Mouse (Mus musculus) gastrocnemius, postnatal 4 days (tissue): ENCODE measurements around the gene Phf14. TPM values are rescaled to one million over a fixed set of nuclear protein-coding genes. Genes with fewer than 3 reads are reported as not detected.
A peak's percentile ranks its signal among the peaks of the same experiment; 100 is the strongest.
"Not testable (repeated sequence)": the region's sequence is repeated elsewhere in the genome, so short reads cannot be mapped to it uniquely, and the experiment has no call there.

Experiments
- DNase-seq, 2 experiments: peaks; one replicate each; pipeline ENCODE4 v3.0.0; 2021 to 2022; ENCODE audit warnings: low spot score in 2 of 2, mixed read lengths in 2 of 2
- total RNA-seq, 2 experiments: library from RNA; stranded (reverse); gene quantifications; 2 replicates each; pipeline ENCODE4 v1.2.3; 2021

Phf14 gene
- total RNA-seq, 2 experiments from 2014 or later = 44.6 to 52.1 TPM

- DNase-seq = no peak
Measured at GRCm38 (mm10) chr6:12082531-12083216, 175.1 kb downstream of the Phf14 start.

GRCm38 (mm10) chr6:12084721-12085120 is 177.1 kb downstream of the Phf14 start:
- DNase-seq = no peak

GRCm38 (mm10) chr6:12089439-12089992 is 181.9 kb downstream of the Phf14 start:
- DNase-seq = no peak

- DNase-seq = no peak
Measured at GRCm38 (mm10) chr6:12095716-12096115, 188.1 kb downstream of the Phf14 start.

- no peak for DNase-seq
Measured at GRCm38 (mm10) chr6:12097125-12097524, 189.5 kb downstream of the Phf14 start.

- DNase-seq = no peak
Measured at GRCm38 (mm10) chr6:12105144-12105543, 197.5 kb downstream of the Phf14 start.

GRCm38 (mm10) chr6:12107326-12107725 is 199.7 kb downstream of the Phf14 start:
- DNase-seq = no peak

- DNase-seq = no peak
Measured at GRCm38 (mm10) chr6:12107786-12108185, 200.2 kb downstream of the Phf14 start.

- DNase-seq = no peak
Measured at GRCm38 (mm10) chr6:12116926-12117818, 209.6 kb downstream of the Phf14 start.

GRCm38 (mm10) chr6:12117819-12118570 is 210.4 kb downstream of the Phf14 start:
- no peak for DNase-seq

- DNase-seq = no peak
Measured at GRCm38 (mm10) chr6:12122759-12123158, 215.2 kb downstream of the Phf14 start.

GRCm38 (mm10) chr6:12125031-12125803 is 217.6 kb downstream of the Phf14 start:
- peak in 1 of 2 experiments; percentile 37 for DNase-seq

GRCm38 (mm10) chr6:12126601-12127000 is 219.0 kb downstream of the Phf14 start:
- not testable (repeated sequence) for DNase-seq

GRCm38 (mm10) chr6:12127287-12127686 is 219.7 kb downstream of the Phf14 start:
- no peak for DNase-seq

Other genes starting within 250 kb of the Phf14 start
- gene Ndufa4, start 312 bp upstream of the Phf14 start, total RNA-seq = 100 to 1,000 TPM; 850 to 939 TPM